Mouse (Mus musculus) cerebellum, adult 2 months (tissue): ENCODE data around the gene Igf1r.

ENCODE experiments used
- CTCF ChIP-seq: fragments of 200-500 bp; IDR thresholded peaks from 2 replicates; pipeline ENCODE4 v1.5.1; 2011; ENCODE audit warnings: low read depth, mild to moderate bottlenecking, control low read depth, low read length, moderate library complexity, borderline replicate concordance; ENCODE audit not compliant: insufficient read depth
- POLR2A ChIP-seq: fragments of 200-500 bp; IDR thresholded peaks from 2 replicates; pipeline ENCODE4 v1.6.1; 2011; ENCODE audit warnings: low read length, control low read depth, borderline replicate concordance; ENCODE audit not compliant: insufficient read depth

DNA sequence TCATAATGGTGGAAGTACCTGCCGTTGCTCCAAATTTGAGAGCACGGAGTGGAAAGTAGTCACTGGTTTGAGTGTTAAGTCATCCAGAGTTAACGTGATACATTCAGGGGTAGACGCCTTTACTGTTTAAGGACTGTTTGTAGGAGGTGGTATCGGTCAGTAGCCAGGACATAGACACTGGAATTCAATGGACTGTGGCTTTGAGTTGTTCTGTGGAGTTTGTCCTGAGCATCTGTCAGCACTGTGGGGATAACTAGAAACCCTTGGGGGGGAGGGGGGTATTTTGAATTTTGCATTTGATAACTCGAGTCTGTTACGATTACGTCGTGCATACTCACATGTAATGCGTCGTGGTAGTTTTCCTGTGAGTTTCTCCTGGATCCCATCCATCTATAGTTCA, 119.1 kb downstream of the Igf1r start:
- TF ChIP-seq CTCF (no peak), POLR2A (no peak)
